Mouse (Mus musculus) gastrocnemius, postnatal 4 days (tissue): ENCODE data around the gene Pigw. TPM values are rescaled to one million over a fixed set of nuclear protein-coding genes. Genes with fewer than 3 reads are reported as not detected.
"Not testable (repeated sequence)": the region's sequence is repeated elsewhere in the genome, so short reads cannot be mapped to it uniquely, and the experiment has no call there.

Experiments used
- DNase-seq, 2 experiments: peaks; one replicate each; pipeline ENCODE4 v3.0.0; 2021 to 2022; ENCODE audit warnings: low spot score in 2 of 2, mixed read lengths in 2 of 2
- total RNA-seq, 2 experiments: library from RNA; stranded (reverse); gene quantifications; 2 replicates each; pipeline ENCODE4 v1.2.3; 2021

Gene Pigw
- total RNA-seq, 2 experiments from 2014 or later = 5.6 to 6.4 TPM

DNA sequence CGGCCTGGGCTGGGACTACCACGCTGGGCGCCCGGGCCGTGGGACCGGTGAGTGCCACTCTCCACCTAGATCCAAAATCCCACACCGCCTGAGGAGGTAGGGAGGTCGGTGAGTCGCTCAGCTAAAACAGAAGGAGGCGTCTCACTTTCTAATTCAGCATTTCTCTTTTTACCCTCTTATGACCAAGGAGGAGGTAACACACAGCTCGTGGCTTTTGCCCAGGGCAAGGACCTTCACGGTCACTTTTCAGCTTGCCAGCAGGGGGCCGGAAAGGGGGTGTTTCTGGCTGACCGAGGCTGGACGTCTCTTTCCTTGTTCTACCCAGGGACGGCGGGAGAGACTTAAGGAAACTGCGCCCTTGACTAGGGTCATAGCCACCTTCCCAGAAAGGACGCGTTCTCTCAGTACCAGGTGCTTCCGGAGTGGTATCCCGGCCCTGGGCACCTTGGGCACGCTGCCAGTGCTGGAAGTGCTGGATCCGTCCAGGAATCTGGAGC, 428 bp upstream of the Pigw start:
- DNase-seq = peak; percentile 43 to 69

DNA sequence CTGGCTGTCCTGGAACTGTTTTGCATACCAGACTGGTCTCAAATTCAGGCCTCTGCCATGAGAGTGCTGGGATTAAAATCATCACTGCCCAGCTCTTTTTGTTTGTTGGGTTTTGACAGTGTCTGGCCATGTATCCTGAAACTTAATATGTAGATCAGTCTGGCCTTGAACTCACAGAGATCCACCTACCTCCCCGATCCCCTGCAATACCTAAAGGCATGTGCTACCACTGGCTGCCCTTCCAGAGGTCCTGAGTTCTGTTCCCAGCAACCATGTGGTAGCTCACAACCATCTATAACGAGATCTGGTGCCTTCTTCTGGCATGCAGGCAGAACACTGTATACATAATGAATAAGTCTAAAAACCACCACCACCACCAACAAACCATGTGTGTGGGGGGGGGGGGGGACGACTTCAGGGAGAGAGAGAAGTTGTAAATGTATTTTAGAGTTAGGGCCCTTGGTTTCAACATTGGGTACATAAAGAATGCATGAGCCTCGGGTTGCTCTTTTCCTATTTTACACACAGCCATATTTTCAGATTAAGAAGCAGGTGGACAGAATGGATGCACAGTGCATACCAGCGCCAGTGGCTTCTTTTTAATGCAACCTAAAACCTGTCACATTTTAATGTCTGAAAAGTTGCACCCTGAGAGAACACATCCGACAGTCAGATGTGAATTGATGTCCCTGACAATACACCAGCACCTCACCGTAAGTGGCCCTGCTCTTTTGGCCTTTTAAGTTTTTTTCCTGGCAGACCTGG, 896 bp downstream of the Pigw start:
- DNase-seq = no peak

GRCm38 (mm10) chr11:84876020-84876419, 4.1 kb downstream of the Pigw start:
- not testable (repeated sequence) for DNase-seq

- no peak for DNase-seq
Observed at GRCm38 (mm10) chr11:84873042-84873833, 6.8 kb downstream of the Pigw start.

- DNase-seq = no peak
Observed at GRCm38 (mm10) chr11:84871548-84872069, 8.5 kb downstream of the Pigw start.

DNA sequence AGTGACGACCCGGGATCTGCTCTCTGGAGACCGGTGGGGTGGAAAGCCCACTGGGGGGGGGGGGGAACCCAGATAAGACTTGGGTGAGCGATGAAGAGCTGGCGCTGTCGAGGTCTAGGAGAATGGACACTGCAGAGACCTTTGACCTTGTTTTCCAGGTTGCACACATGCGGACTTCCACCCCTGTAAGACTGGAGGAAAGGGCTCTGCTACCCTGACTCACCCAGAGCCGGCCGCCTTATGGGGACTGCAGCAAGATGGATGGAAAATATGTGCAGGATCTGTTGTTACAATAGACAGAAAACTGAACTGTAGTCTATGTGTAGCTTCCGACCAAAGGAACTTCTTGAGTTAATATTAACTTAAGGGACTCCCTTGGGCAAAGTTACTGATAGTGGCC, 9.0 kb downstream of the Pigw start:
- peak in 1 of 2 experiments; percentile 22 for DNase-seq

DNA sequence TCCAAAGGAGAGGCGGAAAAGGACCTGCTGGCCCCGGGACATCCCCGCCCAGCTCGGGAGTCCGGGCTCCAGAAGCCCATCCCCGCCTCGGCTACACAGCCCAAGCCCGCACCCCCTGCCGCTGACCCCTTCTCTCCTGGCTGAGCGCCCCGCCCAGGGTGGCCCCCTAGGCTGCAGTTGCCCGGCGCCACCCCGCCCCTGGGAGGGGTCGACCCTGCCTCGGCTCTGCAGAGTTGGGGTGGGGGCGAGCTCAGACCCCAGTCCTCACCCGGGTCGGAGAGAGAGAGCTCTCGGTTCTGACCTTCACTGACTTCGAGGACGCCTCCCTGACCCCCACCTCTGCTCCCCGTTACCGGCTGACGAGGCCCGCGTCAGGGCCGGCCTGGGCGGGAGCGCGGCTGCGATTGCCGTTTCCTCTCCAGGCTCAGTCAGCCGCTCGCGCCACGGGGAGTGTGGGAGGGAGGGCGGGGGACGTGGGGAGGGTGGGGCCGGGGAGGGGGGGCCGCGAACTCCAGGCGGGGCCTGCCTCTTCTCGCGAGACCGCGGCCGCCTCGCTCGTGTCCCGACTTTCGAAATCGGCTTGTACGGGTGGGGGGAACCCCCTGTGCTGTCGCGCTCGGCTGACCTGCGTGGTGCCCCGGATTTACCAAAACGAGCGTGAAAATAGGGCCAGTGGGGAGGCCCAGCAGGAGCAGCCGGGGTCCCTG, 9.6 kb downstream of the Pigw start, which contains the start of gene Ggnbp2:
Gene Ggnbp2, minus strand, starts transcription at position 481 of the 707 bp plus-strand sequence.
- DNase-seq = peak; percentile 86 to 93

GRCm38 (mm10) chr11:84869537-84870232, 10.4 kb downstream of the Pigw start:
- peak; percentile 90 to 96 for DNase-seq

GRCm38 (mm10) chr11:84868786-84869259, 11.3 kb downstream of the Pigw start:
- DNase-seq = no peak

DNA sequence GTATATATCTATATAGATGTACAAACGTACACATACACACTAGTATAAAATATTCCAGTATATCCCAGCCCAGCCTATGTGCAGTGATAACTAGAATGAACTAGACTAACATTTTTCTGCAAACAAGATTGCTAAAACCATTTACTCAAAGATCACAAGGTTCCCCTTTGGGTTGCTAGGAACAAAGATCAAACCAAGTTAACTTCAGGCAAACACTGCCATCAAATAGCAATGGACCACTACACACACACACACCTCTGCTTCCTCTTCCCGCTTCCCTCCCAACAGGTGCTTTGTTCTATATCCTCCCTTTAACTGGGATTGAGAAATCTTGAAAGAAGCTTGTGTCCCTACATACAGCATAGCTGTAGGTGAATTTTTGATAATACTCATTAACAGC, 12.5 kb downstream of the Pigw start:
- DNase-seq = no peak

- no peak for DNase-seq
Observed at GRCm38 (mm10) chr11:84865268-84865667, 14.8 kb downstream of the Pigw start.

GRCm38 (mm10) chr11:84855285-84855684, 24.8 kb downstream of the Pigw start:
- no peak for DNase-seq

DNA sequence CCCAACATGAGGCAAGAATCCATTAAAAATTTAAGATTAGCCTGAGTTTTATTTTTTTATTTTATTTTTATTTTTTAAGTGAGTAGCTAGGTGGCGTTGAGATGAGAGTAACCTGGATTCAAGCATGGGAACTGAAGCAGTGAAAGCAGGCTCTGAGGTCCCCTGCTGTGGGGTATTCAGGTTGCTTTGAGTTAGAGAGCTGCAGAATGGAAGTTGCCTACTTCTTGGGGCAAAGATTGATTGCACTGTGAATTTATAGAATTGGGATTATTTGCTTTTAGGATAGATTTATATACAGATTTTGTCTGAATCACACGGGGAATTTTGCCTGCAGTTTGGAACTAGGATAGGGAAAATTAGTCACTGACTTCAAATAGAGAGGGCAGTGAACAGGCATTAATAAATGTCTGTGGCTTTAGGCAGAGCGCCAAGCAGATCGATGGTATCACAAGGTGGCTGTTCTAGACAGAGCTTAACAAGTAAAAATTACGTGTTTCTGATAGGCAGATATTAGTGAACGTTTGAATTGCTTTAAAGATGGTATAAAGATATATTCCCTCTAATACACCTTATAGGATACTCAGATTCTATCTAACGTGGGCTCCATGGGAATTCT, 32.5 kb downstream of the Pigw start:
- no peak for DNase-seq

DNA sequence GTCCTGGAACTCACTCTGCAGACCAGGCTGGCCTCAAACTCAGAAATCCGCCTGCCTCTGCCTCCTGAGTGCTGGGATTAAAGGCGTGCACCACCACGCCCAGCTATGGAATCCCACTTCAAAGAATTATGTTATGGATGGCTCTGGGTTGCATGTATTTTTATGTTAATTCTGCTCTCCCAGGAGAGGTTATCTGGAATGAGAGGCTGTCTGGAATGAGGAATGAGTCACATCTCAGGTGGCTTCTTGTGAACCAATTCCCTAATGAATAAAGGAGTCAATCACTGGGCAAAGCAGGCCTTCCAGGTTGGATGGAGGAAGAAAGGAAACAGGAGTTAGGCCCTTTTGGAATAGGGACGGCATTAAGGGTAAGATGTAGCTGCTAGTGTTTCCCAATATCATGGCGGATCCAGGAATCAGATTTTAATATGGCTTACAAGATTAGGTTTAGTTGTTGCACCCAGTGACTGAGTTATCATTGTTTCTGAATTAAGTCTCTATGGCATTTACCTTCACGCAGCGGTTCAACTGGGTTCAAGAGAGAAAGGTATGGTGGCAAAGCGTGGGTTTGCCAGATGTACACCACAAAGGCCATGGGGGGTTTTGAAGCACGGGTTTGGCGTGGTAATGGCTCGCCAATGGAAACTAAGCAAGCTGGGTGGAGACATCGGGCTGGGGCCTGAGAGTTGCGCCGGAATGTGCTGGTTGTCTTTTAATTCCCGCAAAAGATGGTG, 33.2 kb downstream of the Pigw start:
- DNase-seq = no peak

GRCm38 (mm10) chr11:84839330-84839729, 40.8 kb downstream of the Pigw start:
- DNase-seq = no peak

- not testable (repeated sequence) for DNase-seq
Observed at GRCm38 (mm10) chr11:84829495-84829894, 50.6 kb downstream of the Pigw start.

DNA sequence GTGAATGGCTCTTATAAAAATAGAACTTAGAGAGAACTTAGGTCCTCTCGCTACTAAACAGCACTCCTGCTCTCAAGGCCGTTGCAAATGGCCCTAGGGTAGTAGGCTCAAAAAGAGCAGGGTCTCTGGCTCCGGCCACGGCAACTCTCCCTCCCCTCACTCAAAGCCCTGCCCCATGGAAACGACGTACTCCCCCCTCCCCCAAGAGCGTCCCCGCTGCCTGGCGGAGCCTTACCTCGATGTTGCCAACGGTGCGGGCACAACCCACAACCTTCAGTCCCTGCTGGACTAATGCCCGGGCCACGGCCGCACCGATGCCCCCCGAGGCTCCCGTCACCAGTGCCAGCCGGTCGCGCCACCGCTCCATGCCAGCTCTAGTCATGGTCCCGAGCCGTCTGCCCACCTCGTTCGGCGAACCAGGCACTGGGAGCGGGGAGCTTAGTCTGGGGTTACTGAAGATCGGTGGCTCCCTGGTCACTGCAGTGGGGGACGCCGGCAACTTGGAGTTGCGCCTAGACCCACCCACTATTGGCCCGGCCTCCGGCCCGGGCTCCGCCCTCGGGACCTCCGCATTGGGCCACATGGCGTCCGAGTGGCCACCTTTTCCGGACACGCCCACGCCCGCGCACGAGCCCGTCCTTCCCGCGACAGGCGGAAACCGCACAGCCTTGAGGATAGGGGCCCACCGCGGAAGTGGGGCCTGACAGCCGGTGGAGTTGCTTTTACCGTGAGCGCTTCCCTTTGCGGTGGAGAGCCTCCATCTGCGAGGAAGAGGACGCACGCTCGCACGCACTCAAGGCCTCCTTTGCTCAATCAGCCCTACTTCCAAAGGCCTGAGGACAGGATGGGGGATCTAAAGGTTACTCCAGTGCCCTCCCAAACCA, 51.3 kb downstream of the Pigw start, which contains the start of gene Dhrs11:
Gene Dhrs11, minus strand, starts transcription at position 479 of the 884 bp plus-strand sequence.
- peak; percentile 92 to 94 for DNase-seq

DNA sequence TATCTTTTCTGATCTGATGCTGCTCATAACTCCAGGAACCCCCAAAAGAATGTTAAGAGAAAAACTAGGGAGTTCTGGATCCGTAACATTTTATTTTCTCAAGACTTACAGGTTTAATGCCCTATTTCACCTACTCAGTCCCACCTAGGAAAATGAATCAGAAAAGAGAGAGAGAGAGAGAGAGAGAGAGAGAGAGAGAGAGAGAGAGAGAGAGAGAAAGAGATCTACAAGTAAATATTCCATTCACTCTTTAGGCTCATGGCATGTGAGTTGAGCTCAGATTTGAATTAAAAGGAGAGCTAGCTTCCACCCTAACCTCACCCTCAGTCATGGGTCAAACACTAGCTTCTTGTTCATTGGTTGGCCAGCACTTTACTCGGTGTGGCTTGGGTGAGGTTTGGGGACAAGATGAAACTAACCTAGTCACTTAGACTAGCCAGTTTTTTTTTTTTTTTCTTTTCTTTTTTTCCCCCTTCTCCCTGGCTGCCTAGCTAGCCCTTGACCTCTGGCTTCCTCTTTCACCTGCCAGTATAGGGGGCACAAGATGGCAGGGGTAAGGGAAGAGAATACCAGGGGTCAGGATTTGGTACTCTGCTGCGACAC, 52.1 kb downstream of the Pigw start:
- no peak for DNase-seq
